Mouse (Mus musculus) neural tube, embryonic 12.5 days (tissue): ENCODE measurements at regions not wholly inside any gene's neighbourhood (a gene's known extent, or its start where the extent isn't known, plus 50 kb on each side); places are given as distances from the start of the nearest gene placed in this dataset.

Experiments
- ATAC-seq: fragments of 200-750 bp; cut with Nextera tagmentation; 2 replicates; pipeline ENCODE4 v1.8.0; 2017; ENCODE audit warnings: low read depth, mild to moderate bottlenecking, moderate TSS enrichment, moderate library complexity; ENCODE audit not compliant: low FRiP score
- H3K27ac ChIP-seq: fragments of 300-500 bp; sonication (generic); 2 replicates; pipeline ENCODE4 v1.5.1; 2016
- H3K27me3 ChIP-seq: fragments of 300-500 bp; sonication (generic); replicated peaks from 2 replicates; pipeline ENCODE4 v1.6.1; 2016; ENCODE audit warnings: mild to moderate bottlenecking
- H3K36me3 ChIP-seq: fragments of 300-500 bp; sonication (generic); 2 replicates; pipeline ENCODE4 v1.6.1; 2016; ENCODE audit warnings: mild to moderate bottlenecking
- H3K4me1 ChIP-seq: fragments of 300-500 bp; sonication (generic); 2 replicates; pipeline ENCODE4 v1.6.1; 2016
- H3K4me2 ChIP-seq: fragments of 300-500 bp; sonication (generic); replicated peaks from 2 replicates; pipeline ENCODE4 v1.6.1; 2016; ENCODE audit warnings: mild to moderate bottlenecking
- H3K4me3 ChIP-seq: fragments of 300-500 bp; sonication (generic); 2 replicates; pipeline ENCODE4 v1.5.1; 2016
- H3K9ac ChIP-seq: fragments of 300-500 bp; sonication (generic); 2 replicates; pipeline ENCODE4 v1.6.1; 2016; ENCODE audit warnings: mild to moderate bottlenecking
- H3K9me3 ChIP-seq: fragments of 300-500 bp; sonication (generic); 2 replicates; pipeline ENCODE4 v1.6.1; 2016; ENCODE audit warnings: mild to moderate bottlenecking
- WGBS: fragments of 180-500 bp; shearing (Covaris S2); methylation state at CpG from one replicate; pipeline ENCODE4 v1.1.7; 2016; 5-methylcytosine and 5-hydroxymethylcytosine counted together

DNA sequence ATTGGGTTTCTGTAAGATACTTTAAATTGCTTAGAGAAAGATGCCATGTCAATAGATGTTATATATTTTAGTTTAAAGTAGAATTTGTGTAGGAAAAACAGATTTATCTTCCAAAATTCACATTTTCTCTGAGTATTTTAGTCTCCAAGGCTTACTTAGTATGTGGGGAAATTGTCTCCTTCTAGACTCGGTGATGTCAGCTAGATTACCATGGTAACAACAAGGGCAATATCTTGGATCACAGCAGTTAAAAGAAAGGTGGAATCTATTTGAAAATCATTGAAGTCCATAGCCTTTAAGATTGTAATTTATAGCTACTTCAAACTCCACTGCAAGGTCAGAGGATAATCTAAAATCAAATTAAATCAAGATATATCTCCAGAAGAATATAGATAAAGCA is 83.2 kb upstream of the Rgs4 start:
- H3K9me3 ChIP-seq, result no peaks in the 10 kb centered on the region
- WGBS, result 40% methylated on average over 1 of the region's 1 CpGs
- ATAC-seq, result no peak

DNA sequence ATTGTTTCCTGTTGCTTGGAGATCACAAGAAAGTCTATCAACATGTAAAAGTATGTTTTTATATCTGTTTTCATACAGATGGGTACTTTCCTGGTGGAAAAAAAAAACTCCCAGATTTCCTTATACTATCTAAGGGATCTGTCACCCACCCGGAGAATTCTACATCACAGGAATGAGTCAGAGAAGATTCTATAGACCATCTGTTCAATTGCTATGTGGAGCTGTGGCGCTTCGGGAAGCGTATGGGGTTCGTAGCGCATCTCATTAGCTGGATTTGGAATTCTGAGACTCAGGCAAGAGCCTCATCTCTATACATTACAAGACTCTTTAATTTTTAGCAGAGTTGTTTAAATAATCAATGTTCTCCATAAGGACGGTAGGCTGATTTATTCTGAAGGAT is 74.6 kb upstream of the Rgs4 start:
- 76% methylated on average over 7 of the region's 7 CpGs for WGBS
- no peak overlapping the region for H3K4me2 ChIP-seq
- no peak for ATAC-seq
- no peaks in the 10 kb centered on the region for H3K4me1 ChIP-seq
- no peaks in the 10 kb centered on the region for H3K36me3 ChIP-seq
- no peaks in the 10 kb centered on the region for H3K9me3 ChIP-seq
- H3K9ac ChIP-seq, result no peak overlapping the region
- no peak overlapping the region for H3K4me3 ChIP-seq
- no peak overlapping the region for H3K27ac ChIP-seq
- H3K27me3 ChIP-seq, result no peaks in the 10 kb centered on the region

More for the DNA sequence above, 83.2 kb upstream of the Rgs4 start:
- no peaks in the 10 kb centered on the region for H3K36me3 ChIP-seq
- no peak overlapping the region for H3K9ac ChIP-seq
- H3K27me3 ChIP-seq, result no peaks in the 10 kb centered on the region
- no peaks in the 10 kb centered on the region for H3K4me1 ChIP-seq
- H3K27ac ChIP-seq, result no peak overlapping the region
- H3K4me3 ChIP-seq, result no peak overlapping the region
- no peak overlapping the region for H3K4me2 ChIP-seq

DNA sequence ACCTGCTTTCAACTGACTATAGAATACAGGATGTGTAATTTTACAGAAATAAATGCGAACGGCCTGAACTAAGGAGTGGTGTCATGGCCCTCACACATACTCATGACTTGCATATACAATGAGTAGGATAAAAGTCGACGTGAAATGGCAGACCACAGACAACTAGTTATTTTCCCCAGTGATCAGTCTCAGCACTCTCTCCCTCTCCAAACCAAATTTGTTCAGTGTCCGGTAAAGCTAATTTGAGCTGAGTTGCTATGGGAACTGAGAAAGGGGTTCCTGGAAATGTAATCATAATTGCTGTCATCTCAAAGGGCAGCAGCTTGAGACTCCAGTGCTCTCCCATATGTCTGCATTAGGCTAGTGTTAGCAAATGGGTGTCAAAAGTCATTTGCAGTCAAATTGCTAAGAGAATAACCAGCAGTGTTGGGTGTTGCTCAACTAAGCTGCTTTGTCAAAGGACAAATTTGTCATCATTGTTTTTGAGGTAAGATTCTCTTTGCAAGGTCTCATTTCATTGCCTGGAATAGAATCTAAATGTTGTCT is 72.0 kb upstream of the Rgs4 start:
- Histone ChIP-seq H3K27me3 (no peaks in the 10 kb centered on the region), H3K9me3 (no peaks in the 10 kb centered on the region), H3K9ac (no peak overlapping the region), H3K4me3 (no peak overlapping the region), H3K36me3 (no peaks in the 10 kb centered on the region), H3K4me1 (no peaks in the 10 kb centered on the region), H3K27ac (no peak overlapping the region), H3K4me2 (no peak overlapping the region)
- 82% methylated on average over 5 of the region's 5 CpGs for WGBS
- no peak for ATAC-seq

DNA sequence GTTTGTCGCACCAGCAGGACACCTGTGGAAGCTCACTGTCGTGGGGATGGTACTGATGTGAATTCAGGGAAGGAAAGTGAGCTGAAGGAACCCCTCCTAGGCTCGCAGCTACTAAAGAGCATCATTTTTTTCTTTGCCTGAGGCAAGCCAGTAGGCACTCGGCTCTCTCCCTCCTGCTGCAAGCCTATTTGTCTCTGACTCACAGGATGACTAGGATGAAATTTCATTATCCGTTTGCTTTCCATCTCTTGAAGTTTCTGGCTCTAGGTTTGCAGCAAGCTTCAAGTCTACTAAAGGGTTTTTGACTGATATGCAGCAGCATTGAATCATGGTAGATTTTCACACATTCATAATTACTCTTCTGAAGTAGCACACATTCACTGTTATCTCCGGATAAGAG is 69.5 kb upstream of the Rgs4 start:
- Histone ChIP-seq H3K4me3 (no peak overlapping the region), H3K4me1 (no peaks in the 10 kb centered on the region), H3K27me3 (no peaks in the 10 kb centered on the region), H3K4me2 (no peak overlapping the region), H3K9me3 (no peaks in the 10 kb centered on the region), H3K36me3 (no peaks in the 10 kb centered on the region), H3K27ac (no peak overlapping the region), H3K9ac (no peak overlapping the region)
- ATAC-seq, result no peak
- WGBS, result 67% methylated on average over 6 of the region's 6 CpGs

DNA sequence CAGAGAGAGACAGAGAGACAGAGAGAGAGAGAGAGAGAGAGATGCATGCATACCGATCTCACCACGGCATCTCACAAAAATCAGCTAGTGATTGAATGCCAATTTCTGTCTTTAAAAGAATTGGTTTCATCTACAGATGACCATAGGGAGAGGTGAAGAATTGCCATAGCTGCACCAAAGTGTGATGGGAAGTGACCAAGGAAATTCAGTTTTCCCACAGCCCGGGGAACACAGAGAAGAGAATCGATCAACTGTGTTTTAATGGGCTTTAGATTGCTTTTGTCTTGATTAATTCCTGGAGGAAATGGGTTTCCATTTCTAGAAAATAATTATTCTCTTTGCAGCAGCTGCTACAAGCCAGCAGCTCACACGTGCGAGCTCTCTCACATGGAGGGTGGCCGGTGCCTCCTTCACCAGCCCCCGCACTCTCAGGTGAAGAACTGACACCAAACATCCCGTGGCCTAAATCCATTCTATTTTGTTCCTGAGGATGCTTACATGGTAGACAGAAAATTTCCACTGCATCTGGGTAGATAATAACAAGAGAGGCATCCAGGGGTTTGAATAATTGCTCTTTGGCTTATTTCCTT is 65.2 kb upstream of the Rgs4 start:
- 74% methylated on average over 9 of the region's 9 CpGs for WGBS
- no peak overlapping the region for H3K27ac ChIP-seq

DNA sequence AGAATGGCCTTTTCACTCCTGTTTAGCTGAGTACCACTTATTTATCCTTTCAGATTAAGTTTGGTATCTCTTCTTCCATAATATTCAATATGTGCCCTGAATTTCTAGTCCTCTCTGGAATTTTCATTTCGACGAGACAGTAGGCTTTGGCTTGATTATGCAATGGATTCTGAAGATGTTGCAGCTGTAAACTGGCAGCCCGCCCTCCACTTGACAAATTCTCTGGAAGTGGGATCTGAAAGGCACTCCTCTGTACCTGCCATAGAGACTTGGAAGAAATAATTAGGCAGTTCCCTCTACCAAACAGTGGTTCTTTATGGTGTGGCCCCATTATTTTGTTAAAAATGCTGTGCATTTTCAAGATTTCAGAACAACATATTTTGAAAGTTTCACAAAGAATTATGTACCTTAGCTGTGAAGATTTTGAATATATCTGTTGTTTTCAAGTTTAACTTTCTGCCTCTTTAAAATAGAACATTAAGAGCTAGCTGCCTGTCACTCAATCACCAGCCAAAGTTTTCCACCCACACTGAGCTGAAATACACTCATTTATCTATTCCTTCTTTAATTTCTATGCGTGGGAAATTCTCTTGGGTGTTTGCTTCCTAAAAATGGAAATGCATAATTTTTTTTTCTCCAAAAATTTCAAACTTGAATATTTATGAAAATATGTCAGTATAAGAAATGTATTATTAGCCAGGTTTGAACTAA is 56.1 kb upstream of the Rgs4 start:
- 92% methylated on average over 4 of the region's 4 CpGs for WGBS
- H3K4me3 ChIP-seq, result no peak overlapping the region
- ATAC-seq, result no peak
- no peaks in the 10 kb centered on the region for H3K27me3 ChIP-seq
- H3K27ac ChIP-seq, result no peak overlapping the region
- H3K9me3 ChIP-seq, result no peaks in the 10 kb centered on the region
- no peak overlapping the region for H3K9ac ChIP-seq
- H3K4me1 ChIP-seq, result no peaks in the 10 kb centered on the region
- H3K36me3 ChIP-seq, result no peaks in the 10 kb centered on the region
- H3K4me2 ChIP-seq, result no peak overlapping the region

More for the DNA sequence above, 65.2 kb upstream of the Rgs4 start:
- Histone ChIP-seq H3K4me2 (no peak overlapping the region), H3K27me3 (no peaks in the 10 kb centered on the region), H3K9ac (no peak overlapping the region), H3K4me3 (no peak overlapping the region), H3K36me3 (no peaks in the 10 kb centered on the region), H3K9me3 (no peaks in the 10 kb centered on the region), H3K4me1 (no peaks in the 10 kb centered on the region)
- ATAC-seq, result 0 out of 2 replicates have a peak, but pooled peaks have one; percentile 25

DNA sequence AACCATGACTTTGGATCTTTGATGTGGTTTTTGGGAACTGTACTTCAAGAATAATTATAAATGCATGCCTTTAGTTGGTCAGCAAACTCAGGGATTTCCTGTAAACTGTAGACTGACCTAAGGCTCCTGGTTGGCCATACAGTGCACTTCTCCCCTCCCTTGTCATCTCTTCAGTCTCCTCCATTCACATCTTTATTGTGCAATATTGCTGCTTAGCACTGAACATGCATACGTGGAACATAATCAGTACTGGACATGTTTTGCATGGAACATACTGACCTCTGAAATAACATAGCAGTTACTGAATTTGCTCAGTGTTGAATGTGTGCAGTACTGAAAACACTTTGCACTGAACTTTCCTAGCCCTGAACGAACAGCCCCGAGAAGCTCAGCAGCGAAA is 55.4 kb upstream of the Rgs4 start:
- ATAC-seq, result no peak
- no peaks in the 10 kb centered on the region for H3K36me3 ChIP-seq
- H3K9ac ChIP-seq, result no peak overlapping the region
- no peak overlapping the region for H3K4me2 ChIP-seq
- H3K27me3 ChIP-seq, result no peaks in the 10 kb centered on the region
- H3K4me1 ChIP-seq, result no peaks in the 10 kb centered on the region
- H3K9me3 ChIP-seq, result no peaks in the 10 kb centered on the region
- H3K27ac ChIP-seq, result no peak overlapping the region
- no peak overlapping the region for H3K4me3 ChIP-seq
- WGBS, result 90% methylated on average over 4 of the region's 4 CpGs

DNA sequence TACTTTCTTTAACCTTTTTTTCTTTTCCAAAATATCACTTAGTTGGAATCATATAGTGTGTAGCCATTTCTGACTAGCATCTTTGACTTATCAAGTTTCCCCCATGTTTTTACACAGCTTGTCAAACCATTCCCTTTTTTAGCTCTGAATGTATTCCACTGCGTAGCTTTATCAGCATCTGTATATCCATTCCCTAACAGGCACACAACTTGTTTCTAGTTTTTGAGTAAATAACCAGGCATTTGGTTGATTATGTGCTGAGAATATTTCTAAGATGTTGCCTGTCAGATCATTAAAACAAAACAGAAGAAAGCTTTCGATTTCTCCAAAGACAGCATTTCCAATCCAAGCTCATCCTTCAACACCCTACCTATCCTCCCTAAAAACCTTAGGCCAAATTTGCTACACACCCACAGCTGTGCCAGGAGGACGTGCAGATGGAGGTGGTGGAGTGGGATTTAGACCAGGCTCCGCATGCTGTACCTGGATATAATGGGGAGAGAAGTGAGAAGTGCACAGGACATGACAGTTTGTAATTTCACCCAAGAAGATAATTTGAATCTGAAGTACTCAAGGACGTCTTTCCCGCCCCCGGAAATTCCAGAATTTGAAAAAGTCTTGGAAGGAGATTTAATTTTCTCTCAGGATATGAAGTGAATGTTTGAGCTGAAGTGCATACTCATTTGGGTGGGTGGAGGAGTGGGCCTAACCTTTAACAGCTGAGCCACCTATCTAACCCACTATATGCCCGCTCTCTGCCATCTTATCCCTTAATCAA is 54.8 kb upstream of the Rgs4 start:
- no peak for ATAC-seq
- WGBS, result 87% methylated on average over 8 of the region's 8 CpGs

More for the DNA sequence above, 54.8 kb upstream of the Rgs4 start:
- Histone ChIP-seq H3K36me3 (no peaks in the 10 kb centered on the region), H3K27ac (no peak overlapping the region), H3K4me1 (no peaks in the 10 kb centered on the region), H3K4me2 (no peak overlapping the region), H3K9me3 (no peaks in the 10 kb centered on the region), H3K27me3 (no peaks in the 10 kb centered on the region), H3K9ac (no peak overlapping the region), H3K4me3 (no peak overlapping the region)
